Mouse (Mus musculus) brain, embryonic 14.5 days (tissue): ENCODE data around the gene Trpm1.

Source experiments
- CTCF ChIP-seq: fragments of 200-500 bp; IDR thresholded peaks from 2 replicates; pipeline ENCODE4 v1.5.1; 2012; ENCODE audit warnings: inconsistent platforms, mild to moderate bottlenecking, moderate library complexity, borderline replicate concordance; ENCODE audit not compliant: insufficient read depth, insufficient read length; ENCODE audit errors: extremely low read depth
- POLR2A ChIP-seq: fragments of 200-500 bp; IDR thresholded peaks from 2 replicates; pipeline ENCODE4 v1.6.1; 2012; ENCODE audit warnings: mild to moderate bottlenecking, inconsistent platforms, borderline replicate concordance; ENCODE audit not compliant: poor library complexity, insufficient read depth, insufficient read length, severe bottlenecking; ENCODE audit errors: extremely low read depth

- no peak for TF ChIP-seq POLR2A
- no peak for TF ChIP-seq CTCF
Measured at GRCm38 (mm10) chr7:64166025-64166424, 12.4 kb downstream of the Trpm1 start.
